Mouse (Mus musculus) heart, embryonic 14.5 days (tissue): ENCODE results near the gene Lrrc52. TPM values are rescaled to one million over a fixed set of nuclear protein-coding genes. Genes with fewer than 3 reads are reported as not detected.

Source experiments
- ATAC-seq: fragments of 200-750 bp; cut with Nextera tagmentation; 2 replicates; pipeline ENCODE4 v1.8.0; 2017; ENCODE audit warnings: low read depth, moderate TSS enrichment; ENCODE audit not compliant: insufficient number of reproducible peaks, insufficient read depth, low FRiP score
- H3K27ac ChIP-seq, 2 experiments: fragments of 200-500 bp in 1 of 2; fragments of 300-500 bp in 1 of 2; sonication (generic) in 1 of 2; replicated peaks in 1 of 2; 2 replicates each; pipeline ENCODE4 v1.5.1; 2012 to 2014; ENCODE audit warnings: low read depth in 2 of 2, low read length in 2 of 2, control low read depth in 1 of 2, mild to moderate bottlenecking in 1 of 2, mixed read lengths in 1 of 2; ENCODE audit not compliant: control insufficient read depth in 1 of 2, insufficient read depth in 1 of 2
- H3K27me3 ChIP-seq: fragments of 300-500 bp; sonication (generic); 2 replicates; pipeline ENCODE4 v1.6.1; 2014; ENCODE audit warnings: mild to moderate bottlenecking, low read length, control low read depth; ENCODE audit not compliant: control insufficient read depth, insufficient read depth
- H3K36me3 ChIP-seq: fragments of 300-500 bp; sonication (generic); 2 replicates; pipeline ENCODE4 v1.6.1; 2014; ENCODE audit warnings: mild to moderate bottlenecking, control low read depth, low read length, mixed read lengths; ENCODE audit not compliant: control insufficient read depth, insufficient read depth
- H3K4me1 ChIP-seq, 2 experiments: fragments of 200-500 bp in 1 of 2; fragments of 300-500 bp in 1 of 2; sonication (generic) in 1 of 2; 2 replicates each; pipeline ENCODE4 v1.6.1; 2012 to 2014; ENCODE audit warnings: low read length in 2 of 2, control low read depth in 1 of 2, mixed read lengths in 1 of 2; ENCODE audit not compliant: control insufficient read depth in 2 of 2, insufficient read depth in 2 of 2
- H3K4me2 ChIP-seq: fragments of 300-500 bp; sonication (generic); 2 replicates; pipeline ENCODE4 v1.6.1; 2014; ENCODE audit warnings: mild to moderate bottlenecking, low read length
- H3K4me3 ChIP-seq, 2 experiments: fragments of 200-500 bp in 1 of 2; fragments of 300-500 bp in 1 of 2; sonication (generic) in 1 of 2; 2 replicates each; pipeline ENCODE4 v1.5.1; 2012 to 2014; ENCODE audit warnings: low read length in 2 of 2, mild to moderate bottlenecking in 2 of 2, control low read depth in 1 of 2, low read depth in 1 of 2, moderate library complexity in 1 of 2; ENCODE audit not compliant: control insufficient read depth in 1 of 2, insufficient read depth in 1 of 2
- H3K9ac ChIP-seq: fragments of 300-500 bp; sonication (generic); 2 replicates; pipeline ENCODE4 v1.6.1; 2014; ENCODE audit warnings: mild to moderate bottlenecking, low read length
- H3K9me3 ChIP-seq: fragments of 300-500 bp; sonication (generic); 2 replicates; pipeline ENCODE4 v1.6.1; 2016; ENCODE audit warnings: low read length, control low read depth; ENCODE audit not compliant: control insufficient read depth
- WGBS: fragments of 180-500 bp; shearing (Covaris S2); extraction: QIAGEN DNeasy Blood & Tissue Kit; methylation state at CpG from one replicate; pipeline ENCODE4 v1.1.7; 2014; 5-methylcytosine and 5-hydroxymethylcytosine counted together
- polyA plus RNA-seq: library from polyadenylated mRNA; unstranded; fragments of >200 nt; fragmentation: Nextera tagmentation; extraction: Ambion mirVana; gene quantifications from 2 replicates; pipeline ENCODE4 v1.2.1, GENCODE M21; 2014

Lrrc52 gene
- polyA plus RNA-seq, 1 experiment from 2014 or later: 0.30 TPM

GRCm38 (mm10) chr1:167411991-167412715, 54.4 kb downstream of the Lrrc52 start:
- Histone ChIP-seq H3K9ac (no peak overlapping the region), H3K4me3 (no peak overlapping the region), H3K9me3 (no peaks in the 10 kb centered on the region), H3K4me2 (no peak overlapping the region), H3K4me1 (no peaks in the 10 kb centered on the region), H3K27ac (no peak overlapping the region), H3K36me3 (no peaks in the 10 kb centered on the region), H3K27me3 (peaks cover 18% of the 10 kb centered on the region)
- no peak for ATAC-seq
- WGBS: 57% methylated on average over 12 of the region's 12 CpGs

GRCm38 (mm10) chr1:167409601-167410000, 57.0 kb downstream of the Lrrc52 start:
- ATAC-seq: no peak
- peaks cover 29% of the 10 kb centered on the region for H3K27me3 ChIP-seq
- H3K36me3 ChIP-seq: no peaks in the 10 kb centered on the region
- H3K9me3 ChIP-seq: no peaks in the 10 kb centered on the region
- no peak overlapping the region for H3K27ac ChIP-seq
- no peaks in the 10 kb centered on the region for H3K4me1 ChIP-seq
- H3K4me3 ChIP-seq: no peak overlapping the region
- no peak overlapping the region for H3K4me2 ChIP-seq
- 76% methylated on average over 4 of the region's 4 CpGs for WGBS
- H3K9ac ChIP-seq: no peak overlapping the region

GRCm38 (mm10) chr1:167405237-167405636, 61.3 kb downstream of the Lrrc52 start:
- Histone ChIP-seq H3K27ac (no peak overlapping the region), H3K4me2 (no peak overlapping the region), H3K4me3 (no peak overlapping the region), H3K9ac (no peak overlapping the region), H3K4me1 (no peaks in the 10 kb centered on the region), H3K36me3 (no peaks in the 10 kb centered on the region), H3K27me3 (peaks cover 27% of the 10 kb centered on the region), H3K9me3 (no peaks in the 10 kb centered on the region)
- ATAC-seq: no peak
- 73% methylated on average over 4 of the region's 4 CpGs for WGBS

Other genes with a start within 250 kb of the Lrrc52 start
- gene Uck2, start 181.5 kb downstream of the Lrrc52 start, polyA plus RNA-seq: 39.2 TPM in 2 replicates
- 85.6 and 90.1 TPM in 2 replicates for gene Tmco1, start 158.4 kb downstream of the Lrrc52 start, polyA plus RNA-seq
- 26.5 and 28.1 TPM in 2 replicates for gene Aldh9a1, start 116.8 kb downstream of the Lrrc52 start, polyA plus RNA-seq
- 215 and 219 TPM in 2 replicates for gene Mgst3, start 72.9 kb downstream of the Lrrc52 start, polyA plus RNA-seq
- 1.2 and 1.4 TPM in 2 replicates for gene Rxrg, start 131.6 kb upstream of the Lrrc52 start, polyA plus RNA-seq
- not detected in 2 replicates for gene Lmx1a, start 222.5 kb upstream of the Lrrc52 start, polyA plus RNA-seq